Mouse (Mus musculus) cerebellum, adult 11-12 months (tissue): Measurements from ENCODE around the gene Rela.

Source experiments
- DNase-seq: peaks from one replicate; pipeline ENCODE4 v3.0.0; 2022

The Rela gene

GRCm38 (mm10) chr19:5666386-5666785 lies 29.1 kb downstream of the Rela start:
- DNase-seq, result no peak

- no peak for DNase-seq
Measured at GRCm38 (mm10) chr19:5668372-5668771, 31.1 kb downstream of the Rela start.

DNA sequence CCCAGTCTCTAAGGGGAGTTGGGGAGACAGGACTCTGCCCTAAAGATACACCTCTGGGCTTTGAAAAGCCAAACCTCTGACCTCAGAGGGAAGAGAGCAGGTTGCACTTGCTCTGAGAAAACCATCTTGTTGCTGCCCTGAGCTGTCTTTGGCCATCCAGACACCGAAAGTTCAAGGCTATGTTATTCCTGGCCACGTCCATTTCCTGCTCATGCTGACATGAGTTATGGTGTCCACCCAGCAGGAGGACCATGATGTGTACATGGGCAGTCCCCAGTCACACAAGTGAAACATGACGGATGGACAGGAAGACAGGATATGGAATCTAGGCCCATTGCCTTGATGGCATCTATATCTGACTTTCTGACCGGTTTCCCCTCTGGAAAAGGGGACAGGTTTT lies 43.1 kb downstream of the Rela start:
- DNase-seq, result no peak

GRCm38 (mm10) chr19:5684236-5684635 lies 47.0 kb downstream of the Rela start:
- no peak for DNase-seq

GRCm38 (mm10) chr19:5684985-5685384 lies 47.7 kb downstream of the Rela start:
- DNase-seq, result peak; percentile 40

- no peak for DNase-seq
Measured at GRCm38 (mm10) chr19:5685431-5685830, 48.1 kb downstream of the Rela start.

- no peak for DNase-seq
Measured at GRCm38 (mm10) chr19:5685861-5686260, 48.6 kb downstream of the Rela start.

DNA sequence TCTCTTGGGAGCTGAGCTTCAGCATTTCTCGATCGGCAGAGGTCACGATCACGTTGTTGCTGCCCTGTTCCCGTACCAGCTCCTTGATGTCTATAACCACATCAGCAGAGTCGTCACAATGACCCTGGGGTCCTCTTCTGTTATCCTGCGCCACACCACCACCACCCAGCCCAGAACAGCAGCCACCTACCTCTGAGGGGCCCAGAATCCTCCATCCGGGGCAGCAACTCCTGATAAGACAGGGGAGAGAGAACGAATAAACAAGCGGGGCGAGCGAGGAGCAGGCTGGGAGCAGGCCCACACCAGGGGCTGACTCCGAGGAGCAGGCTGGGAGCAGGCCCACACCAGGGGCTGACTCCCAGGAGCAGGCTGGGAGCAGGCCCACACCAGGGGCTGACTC lies 49.2 kb downstream of the Rela start:
- no peak for DNase-seq

DNA sequence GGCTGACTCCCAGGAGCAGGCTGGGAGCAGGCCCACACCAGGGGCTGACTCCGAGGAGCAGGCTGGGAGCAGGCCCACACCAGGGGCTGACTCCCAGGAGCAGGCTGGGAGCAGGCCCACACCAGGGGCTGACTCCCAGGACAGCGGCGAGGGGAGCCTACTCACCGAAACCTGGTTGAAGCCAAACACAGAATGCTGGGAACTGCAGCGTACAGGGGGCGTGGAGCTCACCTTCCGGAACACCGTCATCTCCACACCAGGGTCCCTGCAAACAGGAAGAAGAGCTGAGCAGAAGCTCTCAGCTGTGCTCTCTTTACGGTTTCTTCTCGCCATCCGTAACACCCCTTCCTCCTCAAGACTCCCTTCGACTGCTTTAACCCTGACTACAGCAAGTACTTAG lies 49.7 kb downstream of the Rela start:
- DNase-seq, result peak; percentile 37

GRCm38 (mm10) chr19:5687738-5688137 lies 50.5 kb downstream of the Rela start:
- DNase-seq, result no peak

DNA sequence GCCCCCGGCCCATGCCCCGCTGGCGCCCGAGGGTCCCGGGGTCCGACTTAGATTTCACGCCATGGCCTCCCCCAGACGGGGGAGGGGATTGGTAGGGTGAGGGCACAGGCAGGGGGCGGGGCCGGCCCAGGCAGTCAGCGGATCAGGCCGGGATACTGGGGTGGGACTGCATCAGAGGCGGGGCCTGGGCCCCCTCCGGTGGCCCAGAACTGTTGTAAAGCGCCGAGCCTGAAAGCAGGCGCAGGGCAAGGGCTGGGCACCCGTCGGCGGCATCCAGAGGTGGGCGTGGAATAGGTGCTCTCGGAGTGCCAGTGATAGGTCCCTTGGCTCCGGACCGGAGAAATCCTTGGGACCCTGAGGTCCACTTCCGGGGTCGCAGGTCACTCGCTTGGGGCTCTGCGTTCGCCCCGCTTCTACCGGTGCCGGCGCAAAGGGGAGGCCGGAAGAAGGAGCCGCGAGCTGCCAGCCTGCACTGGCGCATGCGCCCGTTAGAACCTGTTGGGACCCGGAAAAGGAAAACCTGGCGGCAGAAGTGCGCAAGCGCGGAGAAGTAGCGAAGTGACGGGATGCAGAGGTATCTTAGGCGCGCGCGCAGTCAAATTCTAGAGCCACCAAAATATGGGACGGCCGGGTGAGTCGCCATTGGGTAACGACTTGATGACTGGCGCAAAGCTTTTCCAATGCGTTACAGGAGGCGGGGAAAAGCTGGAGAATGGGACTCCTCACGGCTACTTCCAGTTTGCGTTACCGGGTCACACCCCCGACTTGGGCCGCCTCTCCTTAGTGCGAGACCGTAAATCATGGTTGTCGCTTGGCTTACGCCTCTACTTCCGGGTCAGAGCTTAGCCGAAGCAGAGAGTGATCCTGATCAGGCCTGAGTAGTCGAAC lies 51.2 kb downstream of the Rela start, which contains the start of the genes Map3k11 and Pcnx3:
Gene Map3k11 (plus strand): TSS at position 543 of the 888 bp plus-strand sequence.
Gene Pcnx3 (minus strand): TSS at position 709 of the 888 bp plus-strand sequence.
- DNase-seq, result peak; percentile 99

GRCm38 (mm10) chr19:5689088-5689428 lies 51.8 kb downstream of the Rela start:
- no peak for DNase-seq

DNA sequence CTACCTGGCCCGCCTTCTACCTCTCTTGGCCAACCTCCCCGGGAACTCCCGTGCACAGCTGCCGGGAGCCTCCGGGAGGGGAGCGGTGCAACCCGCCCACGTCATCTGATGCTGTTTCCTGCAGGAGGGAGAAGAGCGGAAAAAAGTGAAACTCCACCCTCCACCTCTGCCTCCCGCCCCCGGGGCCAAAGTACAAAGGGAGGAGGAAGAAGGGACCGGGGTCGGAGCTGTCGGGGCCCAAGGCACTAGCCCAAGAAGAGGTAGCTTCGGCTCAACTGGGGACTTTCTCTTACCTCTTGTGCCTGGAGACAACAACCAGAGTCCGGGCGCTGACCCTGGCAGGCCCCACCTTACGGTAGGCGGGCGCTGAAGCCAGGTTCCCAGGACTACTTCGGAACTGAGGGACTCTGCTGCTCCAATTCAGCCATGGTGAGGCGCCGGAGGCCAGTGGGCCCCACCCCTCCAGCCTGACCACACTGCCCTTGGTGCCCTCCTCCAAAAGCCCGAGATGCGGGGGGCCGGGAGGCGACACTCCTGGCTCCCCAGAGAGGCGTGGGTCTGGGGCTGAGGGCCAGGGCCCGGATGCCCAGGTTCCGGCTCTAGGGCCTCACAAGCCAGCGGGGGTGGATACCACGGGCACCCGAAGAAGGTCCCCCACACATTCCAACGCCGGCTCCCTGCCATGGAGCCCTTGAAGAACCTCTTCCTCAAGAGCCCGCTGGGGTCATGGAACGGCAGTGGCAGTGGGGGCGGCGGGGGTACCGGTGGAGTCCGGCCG lies 52.5 kb downstream of the Rela start:
- peak; percentile 79 for DNase-seq

DNA sequence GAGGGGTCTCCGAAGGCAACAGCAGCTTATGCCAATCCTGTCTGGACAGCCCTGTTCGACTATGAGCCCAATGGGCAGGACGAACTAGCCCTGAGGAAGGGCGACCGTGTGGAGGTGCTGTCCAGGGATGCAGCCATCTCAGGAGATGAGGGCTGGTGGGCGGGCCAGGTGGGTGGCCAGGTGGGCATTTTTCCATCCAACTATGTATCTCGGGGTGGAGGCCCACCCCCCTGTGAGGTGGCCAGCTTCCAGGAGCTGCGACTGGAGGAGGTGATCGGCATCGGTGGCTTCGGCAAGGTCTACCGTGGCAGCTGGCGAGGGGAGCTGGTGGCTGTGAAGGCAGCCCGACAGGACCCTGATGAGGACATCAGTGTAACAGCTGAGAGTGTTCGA lies 53.1 kb downstream of the Rela start:
- peak; percentile 73 for DNase-seq

DNA sequence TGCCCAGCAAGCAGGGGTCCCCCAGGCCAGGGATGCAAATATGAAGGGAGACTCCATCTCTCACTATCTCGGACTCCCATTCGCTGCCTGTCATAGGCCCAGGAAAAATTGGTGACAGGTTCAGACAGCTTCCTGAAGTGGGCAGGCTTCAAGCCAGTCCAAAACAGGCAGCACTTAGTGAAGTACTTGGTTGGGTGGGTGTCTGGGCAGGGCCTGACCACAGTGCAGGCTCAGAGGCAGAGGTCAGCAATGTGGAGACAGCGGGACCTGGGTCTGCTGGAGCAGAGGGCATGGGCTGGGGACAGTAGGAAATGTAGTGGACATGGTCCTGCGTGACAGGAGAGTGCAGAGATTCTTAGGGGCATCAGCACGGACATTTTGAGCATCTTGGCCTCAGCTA lies 54.3 kb downstream of the Rela start:
- DNase-seq, result no peak

DNA sequence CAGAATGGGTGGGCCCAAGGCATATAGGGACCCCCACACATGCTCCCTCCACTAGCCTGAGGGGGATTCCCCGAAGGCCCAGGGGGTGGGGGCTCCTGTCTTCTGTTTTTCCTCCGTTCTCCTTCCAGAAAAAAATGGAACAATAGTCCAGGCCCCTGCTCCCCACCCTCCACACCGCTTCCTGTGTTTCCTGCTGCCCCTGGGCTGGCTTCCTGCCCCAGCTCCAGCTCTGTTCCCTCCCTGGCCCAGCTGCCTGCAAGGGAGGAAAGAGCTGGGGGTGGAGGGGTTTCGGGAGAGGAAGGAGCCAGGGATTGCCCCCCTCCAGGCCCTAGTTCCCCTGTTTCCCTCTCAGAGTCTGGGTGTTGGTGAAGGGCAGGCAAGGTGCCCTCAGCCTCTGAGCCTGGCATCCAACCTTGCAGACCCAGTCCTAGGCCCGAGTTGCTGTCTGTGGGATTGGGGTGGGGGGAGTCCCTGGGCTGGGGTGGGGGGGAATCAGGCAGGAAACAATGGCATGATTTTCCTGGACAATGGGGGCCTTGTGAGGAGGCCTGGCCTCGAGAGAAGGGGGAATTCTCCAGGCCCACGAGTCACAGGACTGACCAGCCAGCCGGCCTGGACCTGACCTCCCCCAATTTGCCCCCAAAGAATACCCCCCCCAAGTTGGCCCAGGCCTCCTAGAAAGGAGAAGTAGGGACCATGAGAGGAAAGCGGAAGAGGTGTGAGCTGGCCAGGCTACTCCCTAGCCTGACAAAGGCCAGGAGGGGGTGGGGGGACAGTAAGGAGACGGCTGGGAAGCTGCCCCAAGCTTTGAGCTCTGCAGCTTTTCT lies 55.0 kb downstream of the Rela start:
- peak; percentile 45 for DNase-seq

DNA sequence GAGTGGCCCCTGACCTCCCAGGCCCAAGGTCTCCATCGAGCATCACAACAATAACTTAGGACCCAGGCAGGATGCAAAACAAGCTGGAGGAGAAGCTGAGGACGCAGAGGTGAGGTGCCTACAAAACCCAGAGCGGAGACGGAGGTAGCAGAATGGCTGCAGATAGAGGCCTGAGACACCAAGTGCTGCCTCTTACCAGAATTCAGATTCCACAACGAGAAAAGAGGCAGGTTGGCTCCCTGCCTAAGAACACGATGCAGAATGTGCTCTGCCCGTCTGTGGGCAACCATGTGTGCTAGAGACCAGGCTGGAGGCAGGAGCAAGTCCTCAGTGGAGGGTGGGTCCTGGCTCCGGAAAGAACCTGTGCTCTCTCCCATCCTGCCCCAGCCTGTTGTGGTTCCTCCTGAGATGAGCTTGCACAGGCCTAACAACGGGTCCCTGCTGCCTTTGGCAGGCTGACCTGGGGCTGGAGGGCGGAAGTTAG lies 55.7 kb downstream of the Rela start:
- DNase-seq, result no peak

DNA sequence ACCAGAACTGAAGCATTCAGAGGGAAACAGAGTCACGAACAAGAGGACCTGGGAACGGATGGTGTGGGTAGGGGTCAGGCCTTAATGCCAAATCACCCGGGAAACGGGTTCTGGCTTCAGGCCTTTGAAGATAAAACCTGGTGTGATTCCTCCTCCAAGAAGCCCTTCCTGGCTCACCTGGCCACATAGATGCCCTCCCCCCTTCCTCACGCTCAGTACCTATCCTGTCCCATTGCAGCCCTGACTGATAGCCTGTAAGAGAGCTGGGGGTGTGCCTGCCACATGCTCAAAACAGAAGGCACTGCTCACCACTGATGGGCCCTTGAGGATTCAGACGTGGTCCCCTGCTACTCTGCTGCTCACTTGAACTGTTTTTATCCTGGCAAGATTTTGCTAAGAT lies 56.5 kb downstream of the Rela start:
- DNase-seq, result no peak

- DNase-seq, result no peak
Measured at GRCm38 (mm10) chr19:5695849-5696462, 58.7 kb downstream of the Rela start.
